Mouse (Mus musculus): ENCODE data around the gene Rtp2.
A peak's percentile ranks its signal among the peaks of the same experiment; 100 is the strongest.

Gene Rtp2

GRCm38 (mm10) chr16:23932294-23932693 lies at the start of gene Rtp2:
TSS of gene Rtp2 (minus strand) at chr16:23932394.
- no peak for DNase-seq

- DNase-seq = peak; percentile 41 to 47
Measured at GRCm38 (mm10) chr16:23980991-23981720, 49.0 kb upstream of the Rtp2 start.

GRCm38 (mm10) chr16:23980201-23980870 lies 48.1 kb upstream of the Rtp2 start:
- peak in 1 of 2 experiments; percentile 16 for DNase-seq

- DNase-seq = no peak
Measured at GRCm38 (mm10) chr16:23979446-23979845, 47.3 kb upstream of the Rtp2 start.

- no peak for DNase-seq
Measured at GRCm38 (mm10) chr16:23978495-23978894, 46.3 kb upstream of the Rtp2 start.

- DNase-seq = no peak
Measured at GRCm38 (mm10) chr16:23977732-23978131, 45.5 kb upstream of the Rtp2 start.

- DNase-seq = no peak
Measured at GRCm38 (mm10) chr16:23976196-23976595, 44.0 kb upstream of the Rtp2 start.

- DNase-seq = no peak
Measured at GRCm38 (mm10) chr16:23973635-23974367, 41.6 kb upstream of the Rtp2 start.

- no peak for DNase-seq
Measured at GRCm38 (mm10) chr16:23972901-23973300, 40.7 kb upstream of the Rtp2 start.

GRCm38 (mm10) chr16:23972126-23972740 lies 40.0 kb upstream of the Rtp2 start:
- DNase-seq = no peak

GRCm38 (mm10) chr16:23969919-23970318 lies 37.7 kb upstream of the Rtp2 start:
- DNase-seq = peak; percentile 48 to 49

GRCm38 (mm10) chr16:23968888-23969287 lies 36.7 kb upstream of the Rtp2 start:
- no peak for DNase-seq

- DNase-seq = no peak
Measured at GRCm38 (mm10) chr16:23967301-23967700, 35.1 kb upstream of the Rtp2 start.

GRCm38 (mm10) chr16:23966066-23966465 lies 33.9 kb upstream of the Rtp2 start:
- DNase-seq = no peak

- no peak for DNase-seq
Measured at GRCm38 (mm10) chr16:23964706-23965367, 32.6 kb upstream of the Rtp2 start.

GRCm38 (mm10) chr16:23963896-23964668 lies 31.9 kb upstream of the Rtp2 start:
- DNase-seq = peak; percentile 45 to 56

- DNase-seq = no peak
Measured at GRCm38 (mm10) chr16:23962401-23962800, 30.2 kb upstream of the Rtp2 start.

- no peak for DNase-seq
Measured at GRCm38 (mm10) chr16:23958938-23959337, 26.7 kb upstream of the Rtp2 start.

- no peak for DNase-seq
Measured at GRCm38 (mm10) chr16:23953959-23954260, 21.7 kb upstream of the Rtp2 start.

- peak; percentile 80 to 87 for DNase-seq
Measured at GRCm38 (mm10) chr16:23953189-23953958, 21.2 kb upstream of the Rtp2 start.

GRCm38 (mm10) chr16:23952101-23952727 lies 20.0 kb upstream of the Rtp2 start:
- DNase-seq = no peak

Data from cerebellum, postnatal 10 days (tissue).